Mouse (Mus musculus) kidney, adult 2 months (tissue): ENCODE measurements around the gene Daam1. TPM values are rescaled to one million over a fixed set of nuclear protein-coding genes. Genes with fewer than 3 reads are reported as not detected.

ENCODE experiments used
- DNase-seq: peaks from one replicate; pipeline ENCODE4 v3.0.0; 2021
- H3K27ac ChIP-seq: fragments of 200-500 bp; 2 replicates; pipeline ENCODE4 v1.5.1; 2012; ENCODE audit warnings: low read depth, low read length, control low read depth, inconsistent platforms; ENCODE audit not compliant: insufficient read depth
- H3K27me3 ChIP-seq: fragments of 200-500 bp; replicated peaks from 2 replicates; pipeline ENCODE4 v1.6.1; 2012; ENCODE audit warnings: mild to moderate bottlenecking, moderate library complexity, low read length, inconsistent platforms; ENCODE audit not compliant: control insufficient read depth, insufficient read depth
- H3K36me3 ChIP-seq: fragments of 200-500 bp; 2 replicates; pipeline ENCODE4 v1.6.1; 2012; ENCODE audit warnings: mild to moderate bottlenecking, moderate library complexity, low read length, inconsistent platforms; ENCODE audit not compliant: control insufficient read depth, insufficient read depth
- H3K4me1 ChIP-seq: fragments of 200-500 bp; 2 replicates; pipeline ENCODE4 v1.6.1; 2011; ENCODE audit warnings: low read length; ENCODE audit not compliant: control insufficient read depth, insufficient read depth
- H3K4me3 ChIP-seq: fragments of 200-500 bp; 2 replicates; pipeline ENCODE4 v1.5.1; 2011; ENCODE audit warnings: mild to moderate bottlenecking, low read depth, low read length, control low read depth; ENCODE audit not compliant: insufficient read depth
- CTCF ChIP-seq: fragments of 200-500 bp; conservative IDR thresholded peaks from 2 replicates; pipeline ENCODE4 v1.5.1; 2011; ENCODE audit warnings: low read depth, mild to moderate bottlenecking, control low read depth, low read length, moderate library complexity, mixed read lengths; ENCODE audit not compliant: insufficient read depth, insufficient read length
- POLR2A ChIP-seq: fragments of 200-500 bp; IDR thresholded peaks from one replicate; pipeline ENCODE4 v1.6.1; 2011; ENCODE audit warnings: low read depth, low read length, control low read depth
- whole genome bisulfite sequencing: fragments of 180-500 bp; shearing (Covaris S2); methylation state at CpG from one replicate; pipeline ENCODE4 v1.1.7; 2018; 5-methylcytosine and 5-hydroxymethylcytosine counted together
- polyA plus RNA-seq: library from polyadenylated mRNA; depleted of rRNA; stranded (reverse); fragments of >200 nt; gene quantifications from 2 replicates; pipeline ENCODE4 v1.2.3, GENCODE M21; 2012

The Daam1 gene
- polyA plus RNA-seq, 1 experiment: 5.2 TPM

DNA sequence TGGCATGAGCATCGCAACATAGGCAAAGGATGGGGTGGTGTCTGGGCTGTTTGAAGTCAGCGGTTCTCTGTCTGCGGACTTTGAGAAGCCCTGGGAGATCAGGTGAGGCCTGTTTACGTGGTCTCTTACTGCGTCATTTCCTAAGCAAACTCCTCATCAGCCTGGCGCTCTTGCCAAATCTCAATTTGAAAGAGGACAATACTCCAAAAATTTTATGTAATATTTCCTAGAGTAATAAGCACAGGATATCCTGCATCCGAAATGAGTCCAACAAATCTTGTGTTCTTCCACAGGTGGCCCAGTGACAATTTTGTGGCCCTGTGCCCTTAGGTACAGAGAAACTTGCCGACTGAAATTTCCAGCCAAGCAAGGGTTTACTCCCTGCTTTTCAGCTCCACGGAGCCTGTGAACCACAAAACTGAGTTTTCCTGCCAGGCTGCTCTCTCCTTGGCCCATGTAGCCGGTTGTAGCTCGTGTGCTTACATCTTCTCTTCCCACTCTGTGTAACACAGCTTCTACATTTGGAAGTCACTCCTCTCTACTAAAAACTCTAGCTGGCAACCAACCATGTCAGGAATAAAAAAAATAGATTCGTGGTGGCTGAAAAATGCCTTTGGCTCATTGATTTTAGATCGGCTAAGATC, 183.0 kb downstream of the Daam1 start:
- no peaks in the 10 kb centered on the region; the same call in 1 of the 2 replicates for H3K4me1 ChIP-seq
- whole genome bisulfite sequencing: 54% methylated on average over 13 of the region's 13 CpGs
- DNase-seq: peak; percentile 34
- no peaks in the 10 kb centered on the region for H3K36me3 ChIP-seq
- TF ChIP-seq CTCF: no peak
- TF ChIP-seq POLR2A: no peak
- no peaks in the 10 kb centered on the region for H3K27me3 ChIP-seq
- no peak overlapping the region for H3K4me3 ChIP-seq
- no peak overlapping the region for H3K27ac ChIP-seq

DNA sequence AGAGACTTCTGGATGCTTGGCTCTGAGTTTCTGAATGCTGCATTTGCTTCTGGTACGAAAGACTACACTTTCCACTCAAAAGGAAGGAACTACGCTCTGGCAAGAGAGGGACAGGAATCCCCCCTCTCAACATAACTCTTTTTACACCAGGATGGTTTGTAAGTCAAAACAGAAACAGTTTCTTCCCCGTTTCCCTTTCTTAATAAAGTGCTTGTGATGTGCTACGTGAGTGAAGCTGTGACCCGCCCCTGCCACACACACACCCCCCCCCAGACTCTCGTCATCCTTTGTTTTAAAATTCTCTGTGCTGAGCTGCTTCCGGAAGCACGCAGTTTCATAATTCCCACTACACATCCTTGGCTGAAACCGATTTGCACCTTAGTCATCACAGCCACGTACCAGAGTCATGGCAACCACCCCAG, 183.5 kb downstream of the Daam1 start:
- Histone ChIP-seq H3K27ac (no peak overlapping the region), H3K36me3 (no peaks in the 10 kb centered on the region), H3K4me1 (no peaks in the 10 kb centered on the region; the same call in 1 of the 2 replicates), H3K27me3 (no peaks in the 10 kb centered on the region), H3K4me3 (no peak overlapping the region)
- DNase-seq: peak; percentile 12
- TF ChIP-seq POLR2A (no peak), CTCF (no peak)
- 53% methylated on average over 10 of the region's 10 CpGs for WGBS

DNA sequence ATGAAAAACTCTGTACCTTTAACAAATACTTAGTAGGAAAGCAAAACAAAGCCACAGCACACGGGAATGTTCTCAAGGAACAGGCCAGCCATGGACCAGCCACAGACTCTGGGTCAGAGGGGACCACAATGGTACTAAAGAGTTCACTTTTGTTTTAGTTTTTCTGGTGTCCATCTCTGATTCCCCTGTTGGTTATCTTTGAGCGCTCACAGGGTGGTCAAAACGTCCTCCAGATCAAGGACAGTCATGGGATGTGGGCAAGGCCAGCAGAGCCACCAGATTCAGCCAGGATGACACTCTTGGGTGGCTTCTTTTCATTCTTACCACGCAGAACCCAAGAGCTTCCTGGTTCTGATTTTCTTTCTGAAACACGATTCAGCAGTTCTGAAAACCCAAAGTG, 184.4 kb downstream of the Daam1 start:
- no peak for TF ChIP-seq CTCF
- no peak for TF ChIP-seq POLR2A
- no peak for DNase-seq

DNA sequence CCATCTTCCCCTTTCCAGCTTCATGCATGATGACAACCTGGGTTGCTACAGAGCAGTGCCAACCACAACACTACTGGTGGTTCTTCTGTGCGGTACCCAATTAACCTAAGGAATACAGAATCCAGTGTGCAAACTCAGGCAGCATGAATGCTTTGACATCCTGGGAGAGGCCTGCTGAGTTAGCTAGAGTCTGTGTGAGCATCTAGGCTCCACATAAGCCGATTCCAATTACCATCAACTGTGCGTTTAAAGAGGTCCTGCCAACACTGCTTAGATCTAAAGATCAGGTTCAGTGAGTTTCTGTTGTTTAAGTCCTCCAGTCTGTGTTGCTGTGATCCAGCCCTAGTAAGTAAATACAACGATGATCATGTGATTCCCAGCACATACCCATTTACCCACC, 189.4 kb downstream of the Daam1 start:
- 91% methylated on average over 4 of the region's 4 CpGs for WGBS
- Histone ChIP-seq H3K36me3 (no peaks in the 10 kb centered on the region), H3K27me3 (no peaks in the 10 kb centered on the region)

More for the DNA sequence above, 184.4 kb downstream of the Daam1 start:
- Histone ChIP-seq H3K36me3 (no peaks in the 10 kb centered on the region), H3K27ac (no peak overlapping the region), H3K27me3 (no peaks in the 10 kb centered on the region), H3K4me3 (no peak overlapping the region), H3K4me1 (no peaks in the 10 kb centered on the region; the same call in 1 of the 2 replicates)
- 79% methylated on average over 5 of the region's 5 CpGs for WGBS

DNA sequence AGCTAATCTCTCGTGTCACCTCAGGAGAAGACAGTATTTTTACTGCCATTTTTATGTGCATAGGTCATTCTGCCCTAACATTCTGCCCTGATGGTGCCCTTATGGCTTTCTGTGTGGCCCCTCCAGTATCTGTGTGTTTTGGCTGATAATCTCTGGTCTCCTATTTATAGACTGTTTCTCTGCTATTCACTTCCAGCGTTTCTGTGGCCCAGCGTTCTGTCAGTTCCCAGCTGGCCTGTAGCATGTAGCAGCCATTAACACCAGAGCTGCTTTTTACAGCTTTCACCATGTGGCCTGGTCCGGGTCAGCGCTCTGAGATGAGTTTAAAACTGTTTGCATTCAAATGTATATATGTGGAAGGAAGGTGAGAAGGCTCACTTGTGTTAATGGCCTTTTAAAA, 190.7 kb downstream of the Daam1 start:
- Histone ChIP-seq H3K27me3 (no peaks in the 10 kb centered on the region), H3K36me3 (no peaks in the 10 kb centered on the region), H3K4me1 (no peaks in the 10 kb centered on the region; the same call in 1 of the 2 replicates), H3K27ac (no peak overlapping the region), H3K4me3 (no peak overlapping the region)
- TF ChIP-seq CTCF (no peak), POLR2A (no peak)
- peak; percentile 56 for DNase-seq
- 48% methylated on average over 5 of the region's 5 CpGs for WGBS

More for the DNA sequence above, 189.4 kb downstream of the Daam1 start:
- TF ChIP-seq CTCF (no peak), POLR2A (no peak)
- Histone ChIP-seq H3K4me3 (no peak overlapping the region), H3K27ac (no peak overlapping the region), H3K4me1 (no peaks in the 10 kb centered on the region; the same call in 1 of the 2 replicates)
- DNase-seq: no peak

DNA sequence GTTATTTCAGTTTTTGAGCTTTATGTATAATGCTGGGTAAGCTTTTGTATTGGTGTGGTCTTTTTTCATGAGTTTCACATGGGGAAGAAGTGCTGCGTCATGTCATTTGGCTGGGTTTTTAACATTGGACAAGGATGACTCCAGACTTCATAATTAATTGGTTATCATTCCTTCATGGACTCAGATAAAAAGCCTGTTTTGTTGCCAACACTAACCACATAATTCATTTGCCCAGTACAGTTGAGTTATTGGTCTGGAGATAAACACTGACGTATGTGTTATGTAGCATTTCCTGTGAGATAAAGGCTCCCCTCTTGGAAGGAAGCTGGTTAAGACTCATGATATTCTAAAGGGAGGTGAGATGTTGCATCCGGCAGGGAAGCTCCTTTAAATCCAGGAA, 191.9 kb downstream of the Daam1 start:
- Histone ChIP-seq H3K27me3 (no peaks in the 10 kb centered on the region), H3K4me1 (no peaks in the 10 kb centered on the region), H3K27ac (no peak overlapping the region), H3K36me3 (no peaks in the 10 kb centered on the region), H3K4me3 (no peak overlapping the region)
- DNase-seq: no peak
- TF ChIP-seq CTCF (no peak), POLR2A (no peak)
- WGBS: 77% methylated on average over 3 of the region's 3 CpGs

DNA sequence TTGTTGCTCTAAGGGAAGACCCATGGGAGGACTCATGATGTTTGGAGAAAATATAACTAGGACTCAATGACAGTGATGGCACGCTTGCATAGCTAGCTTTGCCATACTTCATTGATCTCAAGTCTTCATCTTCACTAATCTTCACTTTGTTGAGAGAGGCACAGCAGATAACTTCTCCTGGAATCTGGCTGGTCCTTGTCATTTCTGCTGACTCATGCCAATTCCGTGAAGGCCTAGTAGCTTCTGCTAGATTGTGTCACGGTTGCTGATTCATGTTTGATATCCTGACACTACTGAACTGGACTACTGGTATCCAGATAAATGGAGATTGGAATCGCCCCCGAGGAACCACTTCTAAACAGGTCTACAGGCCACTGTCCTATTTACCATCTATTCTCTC, 192.7 kb downstream of the Daam1 start:
- H3K27me3 ChIP-seq: no peaks in the 10 kb centered on the region
- no peak overlapping the region for H3K4me3 ChIP-seq
- H3K4me1 ChIP-seq: no peaks in the 10 kb centered on the region
- H3K36me3 ChIP-seq: no peaks in the 10 kb centered on the region
- TF ChIP-seq POLR2A (no peak), CTCF (no peak)
- DNase-seq: no peak
- WGBS: 96% methylated on average over 5 of the region's 5 CpGs
- H3K27ac ChIP-seq: no peak overlapping the region
